Mouse (Mus musculus) monocyte, adult 2 months (primary cell): ENCODE results near the gene Ext2.

Experiments used
- DNase-seq, 2 experiments: peaks; one replicate each; pipeline ENCODE4 v3.0.0; 2022; ENCODE audit warnings: low spot score in 2 of 2, low read depth in 1 of 2

Gene Ext2

DNA sequence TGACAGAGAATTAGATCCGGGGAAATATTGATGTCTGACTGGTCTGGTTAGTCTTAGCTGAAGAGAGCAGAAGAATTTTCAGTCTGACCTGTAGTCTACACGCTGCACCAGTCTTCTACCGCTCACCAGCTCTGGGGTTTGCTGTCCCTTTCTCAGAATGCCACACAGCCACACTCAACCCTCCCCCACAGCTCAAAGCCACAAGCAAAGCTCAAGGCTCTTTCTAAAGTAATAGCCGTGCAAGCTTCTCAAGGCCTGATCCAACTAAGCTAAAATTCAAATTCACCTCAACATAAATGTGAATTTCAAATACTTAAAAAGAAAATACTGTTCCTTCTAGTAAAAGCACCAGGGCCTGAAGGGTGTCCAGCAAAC is 45.3 kb downstream of the Ext2 start:
- no peak for DNase-seq

DNA sequence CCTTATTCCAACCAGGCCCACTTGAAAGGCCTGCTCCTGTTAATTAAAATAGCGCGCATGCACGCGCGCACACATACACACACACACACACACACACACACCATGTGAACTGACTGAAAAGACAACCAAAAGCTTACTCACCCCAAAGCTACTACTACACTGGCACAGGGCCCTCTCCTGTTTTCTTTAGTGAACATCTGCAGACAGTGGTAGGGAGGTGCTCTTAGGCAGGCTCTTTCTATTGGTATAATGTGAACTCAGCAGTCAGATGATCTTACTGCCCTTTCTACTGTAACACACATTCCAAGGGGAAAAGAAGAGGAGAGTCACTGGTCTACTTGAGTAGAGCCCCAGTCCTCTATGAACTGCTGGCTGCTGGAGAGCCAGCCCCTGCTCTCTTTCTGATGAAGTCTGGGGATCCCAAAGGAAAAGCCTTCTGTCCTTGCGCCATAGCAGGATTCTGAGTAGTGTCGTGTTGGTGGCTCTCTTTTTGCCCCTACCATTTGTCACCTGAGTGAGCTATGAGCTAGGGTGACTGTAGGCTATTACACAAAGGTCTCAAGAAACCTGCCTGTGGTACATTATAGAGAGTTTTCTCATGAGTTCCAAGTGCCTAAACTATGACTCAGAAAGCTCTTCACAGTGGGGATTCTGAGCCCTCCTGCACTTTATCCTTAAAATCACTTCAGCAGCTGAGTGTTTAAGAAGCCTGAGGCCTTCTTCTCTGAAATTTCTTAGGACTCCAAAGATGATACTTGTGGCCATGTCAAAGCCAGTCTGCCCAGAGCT is 45.9 kb downstream of the Ext2 start:
- no peak for DNase-seq

DNA sequence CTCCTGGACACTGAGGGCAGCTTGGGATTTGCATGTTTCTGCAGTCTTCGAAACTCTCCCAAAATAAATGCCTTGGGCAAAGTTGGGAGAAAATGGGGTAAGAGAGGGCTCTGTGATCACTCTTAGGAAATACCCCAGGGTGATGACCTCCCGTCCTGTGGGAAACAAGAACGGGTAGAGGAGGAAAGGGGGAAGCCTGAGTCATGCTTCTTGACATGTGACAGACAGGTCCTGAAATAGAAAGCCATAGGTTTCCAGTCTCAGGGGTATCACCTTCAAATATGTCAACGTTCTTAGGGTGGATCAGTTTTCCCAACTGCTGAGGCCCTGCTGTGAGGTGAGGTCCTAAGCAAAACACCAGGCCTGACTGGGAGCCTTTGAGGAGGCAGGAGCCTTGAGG is 46.9 kb downstream of the Ext2 start:
- no peak for DNase-seq

DNA sequence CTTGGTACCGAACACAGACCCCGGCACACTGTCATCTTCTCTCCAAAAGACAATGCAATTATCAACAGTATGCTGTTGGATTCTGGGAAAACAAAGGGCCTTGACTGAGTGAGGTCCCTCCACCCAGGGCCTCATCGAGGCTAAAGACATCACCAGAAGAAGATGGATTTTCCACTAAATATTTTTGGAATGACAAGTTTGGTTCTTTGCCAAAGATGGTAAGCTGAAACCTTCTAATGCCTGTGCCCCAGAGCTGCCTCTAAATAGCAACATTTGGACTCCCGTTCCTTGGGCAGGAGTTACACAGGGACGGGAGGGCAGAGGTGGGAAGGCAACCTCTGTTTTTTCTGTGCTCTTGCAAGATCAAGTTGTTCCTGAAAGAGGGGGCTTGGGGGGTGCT is 47.4 kb downstream of the Ext2 start:
- DNase-seq = no peak

DNA sequence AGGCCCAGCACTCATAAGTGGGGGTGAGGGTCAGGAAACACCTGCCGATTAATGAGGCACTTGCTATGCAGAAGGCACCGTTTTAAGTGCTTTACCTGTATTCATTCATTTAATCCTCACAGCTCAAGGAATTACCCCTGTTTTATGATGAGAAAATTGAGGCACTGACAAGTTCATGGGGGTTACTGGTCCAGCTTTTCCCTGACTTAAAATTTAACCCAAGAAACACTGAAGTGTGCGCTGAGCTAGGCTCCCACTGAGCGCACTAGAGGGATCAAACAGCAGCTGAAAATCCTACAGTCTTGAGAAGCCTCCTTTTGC is 49.6 kb downstream of the Ext2 start:
- DNase-seq = no peak

DNA sequence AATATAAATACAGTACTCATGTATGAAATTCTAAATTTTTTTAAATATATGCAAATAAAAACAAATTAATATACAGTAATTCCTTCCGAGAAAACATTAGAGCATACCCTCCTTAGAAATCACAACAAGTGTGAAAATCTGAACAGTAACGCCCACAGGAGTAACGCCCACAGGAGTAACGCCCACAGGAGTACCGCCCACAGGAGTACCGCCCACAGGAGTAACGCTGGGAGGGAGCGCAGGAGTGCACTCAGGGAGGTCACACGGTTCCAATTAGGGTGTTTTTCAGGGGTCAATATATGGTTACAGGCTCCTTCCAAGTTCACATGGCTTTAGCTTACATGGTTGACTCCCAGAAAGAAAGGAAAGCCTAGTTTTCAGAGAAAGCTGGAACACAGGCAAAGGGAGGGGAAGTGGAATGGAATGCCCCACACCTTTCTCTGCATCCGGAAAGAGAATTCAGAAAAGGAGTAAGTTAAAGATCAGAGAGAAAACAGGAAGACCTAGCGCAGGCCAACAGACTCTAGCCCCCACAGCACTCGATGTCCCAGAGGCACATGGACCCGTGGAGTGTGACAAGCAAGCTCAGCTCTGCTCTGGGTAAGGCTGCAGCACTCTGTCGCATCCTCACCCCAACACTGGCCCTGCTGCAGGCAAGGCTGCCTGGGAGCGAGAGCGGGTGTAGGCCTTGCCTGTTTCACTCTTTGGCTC is 50.2 kb downstream of the Ext2 start:
- DNase-seq = no peak

DNA sequence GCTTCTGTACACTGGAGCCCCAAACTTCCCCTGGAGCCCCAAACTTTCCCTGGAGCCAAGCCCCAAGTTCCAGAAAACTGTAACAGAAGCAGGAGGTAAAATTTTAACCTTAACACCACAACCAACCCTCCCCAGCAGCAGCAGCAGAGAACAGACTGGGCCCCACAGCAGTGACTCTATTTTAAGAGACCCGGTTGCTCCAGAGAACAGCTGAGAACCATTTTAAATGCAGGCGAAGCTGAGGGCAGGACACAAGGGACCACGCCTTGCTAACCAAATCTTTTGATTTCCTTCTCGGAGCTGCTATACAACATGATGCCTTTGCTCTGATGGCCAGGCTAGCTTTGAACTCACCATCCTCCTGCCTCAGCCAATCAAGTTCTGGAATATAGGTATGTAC is 51.5 kb downstream of the Ext2 start:
- no peak for DNase-seq

DNA sequence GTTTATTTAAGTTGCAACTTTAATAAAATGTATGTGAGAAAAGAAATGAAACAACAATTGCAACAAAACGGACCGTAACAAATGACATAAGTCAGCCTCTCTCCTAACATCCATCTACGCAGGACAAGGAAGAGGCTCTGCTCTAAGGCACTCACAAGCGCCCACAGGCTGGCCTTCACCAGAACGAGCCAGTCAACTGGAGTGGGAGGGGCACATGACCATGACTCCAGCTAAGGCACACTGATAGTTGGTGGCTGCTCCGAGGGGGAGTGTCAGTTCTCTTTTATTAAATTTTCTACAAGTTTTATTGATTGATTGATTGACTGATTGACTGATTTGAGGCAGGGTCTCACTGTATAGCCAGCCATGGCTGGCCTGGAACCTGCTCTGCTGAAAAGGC is 52.5 kb downstream of the Ext2 start:
- no peak for DNase-seq

DNA sequence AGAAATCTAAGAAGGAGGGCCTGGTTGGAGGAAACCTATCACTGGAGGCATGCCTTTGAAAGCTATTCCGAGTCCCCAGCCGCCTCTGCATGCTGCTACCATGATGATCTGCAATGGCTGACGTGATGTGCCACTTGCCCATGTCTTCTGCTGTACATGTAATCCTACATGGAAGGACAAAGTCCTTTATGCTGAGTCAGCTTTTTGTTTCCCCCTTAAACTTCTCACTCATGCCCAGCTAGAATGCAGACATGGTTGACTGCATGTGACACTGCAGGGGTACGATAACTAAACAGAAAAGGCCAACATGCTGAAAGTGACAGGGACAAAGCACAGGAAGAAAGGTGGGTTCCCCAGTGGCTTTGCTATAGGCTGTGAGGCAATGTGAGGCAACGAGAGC is 56.6 kb downstream of the Ext2 start:
- no peak for DNase-seq

DNA sequence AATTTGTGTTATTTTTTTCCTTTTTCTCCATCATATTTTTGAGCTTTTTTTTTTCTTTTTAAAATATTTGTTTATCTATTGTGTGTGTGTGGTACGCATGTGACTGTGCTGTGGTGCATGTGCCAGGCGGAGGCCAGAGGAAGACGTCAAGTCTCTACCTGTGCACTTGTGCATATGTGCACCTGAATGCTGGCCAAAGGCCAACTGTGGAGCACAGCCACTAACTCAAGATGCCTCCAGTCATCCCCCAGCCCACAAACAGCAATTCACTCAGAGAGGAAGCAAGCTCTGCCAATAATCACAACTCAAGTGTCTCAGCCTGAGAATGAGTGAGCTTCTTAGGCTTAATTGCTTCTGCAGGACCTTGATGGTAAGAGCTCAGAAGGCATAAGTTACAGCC is 58.2 kb downstream of the Ext2 start:
- DNase-seq = no peak

DNA sequence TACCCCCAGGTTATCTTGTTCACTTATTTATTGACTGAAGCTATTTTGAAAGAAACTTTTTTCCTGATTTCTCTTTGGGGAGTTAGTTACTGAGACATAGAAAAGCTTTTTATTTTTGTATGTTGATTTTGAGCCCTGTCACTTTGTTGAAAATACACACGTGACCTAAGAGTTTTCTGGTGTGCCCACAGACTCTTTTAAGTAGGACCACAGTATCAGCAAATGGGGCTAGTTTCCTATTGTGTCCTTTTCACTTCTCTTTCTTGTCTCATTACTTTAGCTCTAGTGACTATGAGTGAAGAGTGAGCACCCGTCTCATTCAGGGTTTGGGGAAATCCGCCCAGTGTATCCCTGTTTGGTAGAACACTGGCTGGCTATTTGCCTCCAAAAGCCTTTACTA is 62.0 kb downstream of the Ext2 start:
- no peak for DNase-seq

DNA sequence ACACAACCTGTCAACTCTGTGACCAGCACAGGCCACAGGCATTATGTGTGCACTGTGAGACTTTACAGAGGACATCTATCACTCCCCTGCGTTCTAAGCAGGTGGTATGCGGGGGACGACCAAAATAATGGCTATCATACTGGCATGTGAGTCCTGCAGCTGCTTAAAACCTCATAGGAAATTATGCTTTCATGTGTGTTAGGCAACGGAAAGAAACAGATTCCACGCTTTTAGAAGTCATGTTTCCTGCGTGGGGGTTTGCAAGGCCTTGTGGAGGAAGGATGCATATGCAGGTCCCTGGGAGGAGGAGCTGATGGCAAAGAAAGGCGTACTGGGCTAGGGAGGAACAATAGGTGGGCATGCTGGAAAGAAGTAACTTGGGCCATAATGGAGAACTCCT is 63.2 kb downstream of the Ext2 start:
- DNase-seq = no peak

DNA sequence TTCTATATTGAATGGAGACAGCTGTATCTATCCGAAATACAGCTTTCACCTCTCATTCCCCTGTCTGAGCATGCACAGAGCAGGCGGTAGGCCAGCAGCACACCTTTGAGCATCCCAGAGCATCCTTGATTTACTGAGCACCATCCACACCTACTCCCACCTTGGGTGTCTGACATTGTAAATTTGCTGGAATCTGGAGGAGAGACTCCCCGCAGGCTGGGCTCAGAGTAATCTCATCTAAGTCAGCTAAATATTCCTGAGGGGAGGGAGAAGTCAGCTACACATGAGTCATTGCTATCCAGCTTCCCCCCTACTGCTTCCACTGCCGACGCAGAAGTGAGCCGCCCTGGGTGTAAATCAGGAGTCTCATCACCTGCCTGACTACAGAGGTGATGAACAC is 64.1 kb downstream of the Ext2 start:
- DNase-seq = no peak

DNA sequence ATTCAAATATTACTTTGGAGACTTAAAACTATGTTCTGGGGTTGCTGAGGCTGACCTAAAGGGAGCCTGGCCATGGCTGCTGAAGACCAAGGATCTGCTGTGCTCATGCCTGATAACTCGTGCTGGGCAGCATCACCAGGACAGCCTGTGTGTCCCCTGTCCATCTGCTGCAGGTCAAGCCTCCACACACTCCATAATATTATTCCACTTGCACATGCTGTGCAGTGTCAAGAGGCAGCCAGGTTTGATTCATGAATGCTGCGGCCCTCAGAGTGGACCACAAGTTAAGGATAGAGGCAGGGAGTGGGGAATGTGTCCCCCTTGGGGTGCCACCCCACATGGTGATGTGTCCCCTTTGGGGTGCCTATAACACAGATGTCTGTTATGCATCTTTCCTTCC is 68.0 kb downstream of the Ext2 start:
- DNase-seq = no peak

DNA sequence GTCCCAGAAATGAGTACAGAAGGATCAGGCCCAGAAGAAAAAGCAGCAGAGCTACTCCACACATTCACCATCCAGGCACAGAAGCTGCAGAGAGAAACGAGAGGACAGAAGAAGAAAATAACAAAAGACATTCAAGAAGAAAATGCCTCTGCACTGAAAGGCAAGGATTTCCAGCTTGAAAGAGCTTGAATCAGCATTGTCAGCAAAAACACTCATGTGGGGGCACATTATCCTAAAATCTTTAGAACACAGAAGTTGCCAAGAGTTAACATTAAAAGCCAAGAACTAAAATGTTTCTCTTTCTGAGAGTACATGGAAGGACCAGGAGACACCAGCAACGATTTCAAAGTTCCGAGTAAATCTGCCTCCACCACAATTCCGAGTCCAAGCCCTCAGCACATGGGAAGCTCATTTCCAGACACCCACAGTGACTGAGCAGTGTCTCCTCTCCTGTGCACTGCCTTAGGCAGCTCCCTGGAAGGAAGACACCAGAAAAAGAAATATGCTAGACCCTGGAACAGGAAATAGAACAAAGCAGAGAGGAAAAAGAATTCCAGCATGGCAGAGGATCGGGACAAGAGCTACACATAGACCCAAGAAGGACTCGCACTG is 69.1 kb downstream of the Ext2 start:
- DNase-seq = no peak

DNA sequence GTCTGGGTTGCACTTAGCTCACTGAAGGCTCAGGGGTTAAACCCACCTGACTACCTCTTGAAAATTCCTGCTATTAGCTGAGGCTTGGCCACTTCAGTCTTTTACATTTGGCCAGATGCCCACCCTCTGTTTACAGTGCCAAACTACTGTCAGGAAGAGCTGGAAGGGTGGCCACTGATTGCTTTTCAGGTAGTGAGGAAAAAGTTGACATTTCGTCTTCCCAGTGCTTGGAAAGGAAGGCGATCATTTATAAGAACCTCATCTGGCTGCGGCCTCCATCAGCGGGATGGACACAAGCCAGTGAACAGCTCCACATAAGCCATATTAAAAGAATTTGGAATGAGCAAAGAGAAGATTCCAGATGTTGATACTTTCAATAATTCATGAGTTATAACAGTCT is 72.7 kb downstream of the Ext2 start:
- DNase-seq = no peak

DNA sequence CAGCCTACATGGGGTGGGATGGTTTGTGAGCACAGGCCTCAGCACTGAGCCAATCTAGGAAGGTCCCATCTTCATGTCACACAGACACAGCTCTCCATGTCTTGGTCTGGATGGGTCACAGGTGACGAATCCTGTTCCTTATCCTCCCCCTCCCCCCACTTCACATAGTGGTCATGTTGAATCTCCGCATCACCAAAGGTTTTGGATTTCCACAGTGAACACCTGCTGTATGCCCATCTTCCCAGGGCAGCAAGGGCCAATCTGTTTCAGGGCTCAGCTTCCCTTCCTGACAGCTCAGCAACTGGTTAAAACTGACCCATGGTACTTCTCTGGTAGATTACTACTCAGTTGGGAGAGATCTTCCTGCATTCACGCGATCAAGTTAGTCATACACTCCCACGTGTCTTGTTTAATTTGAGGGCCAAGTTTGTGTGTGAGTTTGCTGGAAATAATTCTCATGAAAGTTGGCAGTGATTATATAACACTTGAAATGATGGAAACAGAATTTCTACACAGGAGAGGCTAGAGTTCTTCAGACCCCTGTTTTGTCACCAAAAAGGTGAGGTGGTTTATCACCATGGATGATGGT is 74.7 kb downstream of the Ext2 start:
- no peak for DNase-seq

DNA sequence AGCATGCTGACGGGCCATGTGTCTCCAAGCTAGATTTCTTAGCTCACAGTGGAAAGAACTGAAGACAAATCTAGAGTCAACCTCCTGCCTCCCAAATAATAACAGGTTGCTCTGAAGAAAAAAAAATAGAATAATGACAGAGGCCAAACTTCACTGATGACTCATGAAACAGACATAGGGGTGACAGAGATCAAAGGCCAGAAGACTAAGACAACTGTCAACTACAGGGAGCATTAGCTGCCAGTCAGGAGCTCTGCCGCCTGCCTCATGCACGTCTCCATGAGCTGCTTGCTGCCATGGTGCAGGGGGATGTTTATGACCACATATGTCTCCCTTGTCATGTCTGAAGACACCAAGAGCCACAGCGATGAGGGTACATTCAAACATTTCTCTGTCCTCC is 75.7 kb downstream of the Ext2 start:
- no peak for DNase-seq

DNA sequence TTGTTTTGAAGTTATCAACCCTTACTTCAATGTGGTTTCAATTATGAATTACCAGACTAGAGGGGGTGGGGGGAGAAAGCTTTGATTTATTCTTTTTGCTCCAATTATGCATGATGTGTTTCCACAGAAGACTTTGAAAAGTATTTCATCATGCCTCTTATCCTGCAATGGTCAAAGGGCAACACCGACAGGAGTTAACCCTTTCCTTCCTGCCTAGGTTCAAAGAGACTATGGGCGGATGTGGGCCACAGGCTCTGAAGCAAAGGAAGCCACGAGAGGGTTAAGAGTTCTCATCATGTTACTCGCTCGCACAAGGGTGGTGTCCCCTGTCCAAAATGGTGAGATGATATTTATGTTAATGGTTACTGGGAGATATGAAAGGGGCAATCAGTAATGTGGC is 76.2 kb downstream of the Ext2 start:
- DNase-seq = no peak

DNA sequence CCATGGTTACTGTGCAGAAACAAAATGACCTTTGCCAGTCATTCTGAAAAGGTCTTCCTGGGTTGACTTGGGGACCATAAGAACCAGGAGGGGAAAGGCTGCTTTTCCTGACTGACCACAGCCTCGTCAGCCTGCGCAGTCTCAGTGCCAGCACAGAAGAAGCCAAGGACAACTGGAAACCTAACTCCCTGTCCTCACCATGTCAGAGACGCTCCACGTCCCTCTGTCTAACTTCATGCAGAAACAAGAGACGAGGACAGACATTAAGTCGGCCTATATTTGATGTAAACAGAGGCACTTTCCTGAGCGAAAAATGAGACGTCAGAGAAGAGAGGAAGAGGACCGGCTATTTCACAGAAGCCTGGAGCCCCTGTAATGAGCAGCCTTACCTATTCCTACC is 76.6 kb downstream of the Ext2 start:
- DNase-seq = no peak

DNA sequence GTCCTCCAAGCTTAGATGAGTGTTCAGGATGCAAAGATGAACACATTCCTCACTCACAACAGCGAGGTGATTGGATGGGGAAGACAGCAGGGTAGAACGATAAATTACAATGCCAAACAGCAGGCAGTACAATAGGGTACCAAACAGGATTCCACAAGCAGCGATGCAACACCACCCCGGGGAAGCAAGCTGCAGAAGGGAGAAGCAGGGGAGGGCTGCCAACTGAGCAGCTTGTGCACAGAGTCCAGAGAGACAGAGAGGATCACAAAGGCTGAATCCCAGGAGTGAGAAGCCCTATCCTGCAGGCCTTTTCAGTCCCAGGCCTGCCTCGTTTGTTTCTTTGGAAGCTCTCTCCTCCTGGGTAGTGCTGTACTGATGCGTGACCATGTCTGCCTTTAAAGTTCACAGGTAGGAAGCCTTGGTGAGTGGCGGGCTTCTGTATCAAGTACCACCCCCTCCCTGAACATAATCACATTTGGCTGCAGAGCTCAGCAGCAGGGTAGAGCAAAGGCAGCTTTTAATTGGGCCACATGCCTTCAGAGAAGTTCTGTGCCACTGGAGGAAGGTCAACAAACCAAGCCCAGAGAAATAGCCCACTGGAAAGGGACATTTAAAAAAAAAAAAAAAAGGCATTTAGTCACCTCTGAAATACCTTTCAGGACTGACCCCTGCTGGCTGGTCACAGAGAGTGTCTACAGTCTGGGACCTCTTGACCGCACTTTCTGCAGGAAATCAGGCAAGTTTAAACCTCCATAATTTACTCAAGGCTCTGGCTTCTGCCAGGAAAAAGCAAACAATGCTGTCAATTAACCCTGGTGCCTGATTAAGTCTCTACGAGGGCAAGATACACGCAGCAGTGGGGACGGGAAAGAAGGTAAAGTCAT is 77.8 kb downstream of the Ext2 start:
- DNase-seq = no peak
